ENCODE assay signal across 8 mouse cellular contexts in the genomic region with DNA sequence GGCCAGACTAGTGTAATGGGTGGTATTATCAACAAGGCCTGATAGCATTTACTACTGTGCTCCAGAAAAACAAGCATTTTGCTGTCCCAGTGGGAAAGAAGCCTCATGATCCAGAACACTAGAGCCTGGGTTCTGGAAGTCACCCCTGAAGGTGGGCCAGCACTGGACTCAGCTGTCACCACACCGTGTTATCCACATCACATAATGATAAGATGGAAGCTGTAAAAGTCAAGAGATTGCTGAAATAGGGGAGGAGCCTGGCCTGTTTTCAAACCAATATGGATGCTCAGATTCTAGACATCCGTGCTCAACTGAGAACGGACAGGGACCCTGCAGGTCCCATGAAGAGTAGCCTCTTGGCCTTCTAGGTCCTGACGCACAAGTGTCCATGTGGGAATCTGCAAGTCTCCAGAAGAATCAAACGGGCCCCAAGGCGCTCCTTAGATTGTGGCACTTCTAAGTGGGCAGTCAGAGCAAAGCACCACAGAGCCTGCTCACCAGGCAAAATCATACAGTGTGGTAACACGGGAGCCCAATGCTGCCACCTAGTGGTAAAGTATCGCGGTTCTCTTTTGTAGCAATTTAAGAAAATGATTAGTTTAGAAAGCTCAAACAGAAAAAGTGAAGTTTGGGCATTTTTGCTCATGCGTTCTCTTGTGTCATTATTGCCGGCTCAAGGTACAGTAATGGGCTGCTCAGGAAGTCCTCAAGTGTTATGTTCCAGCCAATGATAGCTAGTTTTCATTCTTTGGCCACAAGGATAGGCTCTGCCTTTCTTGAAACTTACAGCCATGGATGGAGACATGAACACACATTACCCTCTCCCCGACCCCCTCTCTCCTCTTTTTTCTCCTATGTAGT. TPM values are rescaled to one million over a fixed set of nuclear protein-coding genes. Genes with fewer than 3 reads are reported as not detected.
A peak's percentile ranks its signal among the peaks of the same experiment; 100 is the strongest.
DNase-seq lines count a peak whose midpoint lies in the region; ATAC-seq and TF ChIP-seq lines count a peak whose summit lies in the region.

No protein-coding gene starts in this region.

- H3K27ac ChIP-seq in heart, embryonic 11.5 days (ENCODE audit: low read depth, low read length): no peak overlapping the region
- H3K27ac ChIP-seq in left cerebral cortex, adult 2 months: no peak overlapping the region
- no peak overlapping the region for H3K27ac ChIP-seq in midbrain, embryonic 10.5 days (replicated peaks)

- H3K4me1 ChIP-seq in heart, embryonic 11.5 days (ENCODE audit: control insufficient read depth, insufficient read depth, low read length): no peaks in the 10 kb centered on the region
- no peaks in the 10 kb centered on the region for H3K4me1 ChIP-seq in midbrain, embryonic 10.5 days

- no peaks in the 10 kb centered on the region for H3K36me3 ChIP-seq in heart, embryonic 11.5 days (ENCODE audit: control insufficient read depth, insufficient read depth, low read length)
- no peaks in the 10 kb centered on the region for H3K36me3 ChIP-seq in midbrain, embryonic 10.5 days

- no peak overlapping the region for H3K4me2 ChIP-seq in heart, embryonic 11.5 days

- H3K27me3 ChIP-seq in heart, embryonic 11.5 days (ENCODE audit: control insufficient read depth, insufficient read depth, low read length): 0 out of 2 replicates have a peak, but pooled peaks cover 3% of the 10 kb centered on the region
- H3K27me3 ChIP-seq in midbrain, embryonic 10.5 days (ENCODE audit: low read depth, poor library complexity, severe bottlenecking): no peaks in the 10 kb centered on the region

- peak; percentile 88 for TF ChIP-seq CTCF in left cerebral cortex, adult 2 months (IDR thresholded peaks at IDR 0.05)

- H3K9ac ChIP-seq in heart, embryonic 11.5 days (ENCODE audit: low read depth, low read length): no peak overlapping the region

- H3K4me3 ChIP-seq in heart, embryonic 11.5 days (ENCODE audit: low read depth, low read length): no peak overlapping the region
- H3K4me3 ChIP-seq in left cerebral cortex, adult 2 months: no peak overlapping the region
- no peak overlapping the region for H3K4me3 ChIP-seq in midbrain, embryonic 10.5 days

- WGBS in heart, embryonic 11.5 days (ENCODE audit: insufficient replicate concordance): 26% methylated on average over 12 of the region's 12 CpGs
- 35% methylated on average over 12 of the region's 12 CpGs for WGBS in midbrain, embryonic 10.5 days

- intact Hi-C loops in left cerebral cortex, adult 2 months (cut with DNase I): loop anchor here (1.0 to 2.0 kb wide), 2 partner anchors 45 to 93 kb away; no protein-coding TSS in a partner anchor

- no peak for ATAC-seq in heart, embryonic 11.5 days (replicated peaks; ENCODE audit: insufficient number of reproducible peaks, low FRiP score, low TSS enrichment)

- no peaks in the 10 kb centered on the region for H3K9me3 ChIP-seq in heart, embryonic 11.5 days (replicated peaks; ENCODE audit: control insufficient read depth, low read length)
- no peaks in the 10 kb centered on the region for H3K9me3 ChIP-seq in midbrain, embryonic 10.5 days (replicated peaks)

- DNase-seq in heart, adult 11 months: peak; percentile 92
- DNase-seq in cerebellum, postnatal 36 days: peak; percentile 72 to 88
- peak; percentile 68 to 91 for DNase-seq in frontal cortex, postnatal 36 days (ENCODE audit: low spot score in 2 of 2)
- DNase-seq in hindlimb bud, embryonic 11.5 days (ENCODE audit: extremely low spot score, low read depth, low spot score): peak; percentile 79
- peak; percentile 67 to 72 for DNase-seq in left cerebral cortex, adult 2 months (ENCODE audit: extremely low spot score in 1 of 2, low spot score in 2 of 2)
- DNase-seq in midbrain, embryonic 10.5 days (ENCODE audit: low spot score): peak; percentile 75
- DNase-seq in spleen, adult 12 weeks (ENCODE audit: low spot score): peak; percentile 19

RNA-seq across cellular contexts. Expression of a gene that starts 32.9 kb away (rescaled TPM):
- not detected in 2 replicates for polyA plus RNA-seq in heart, embryonic 11.5 days (2014; fragmentation: Nextera tagmentation; extraction: Ambion mirVana)
- total RNA-seq in left cerebral cortex, adult 2 months (2021): 1 to 10 TPM; 1.2 to 2.4 TPM
- polyA plus RNA-seq in midbrain, embryonic 10.5 days (2016; fragmentation: Nextera tagmentation; extraction: Ambion mirVana): not detected in 2 replicates

RNA-seq across cellular contexts. Expression of a gene that starts 57.4 kb away (rescaled TPM):
- not detected in 2 replicates for polyA plus RNA-seq in heart, embryonic 11.5 days (2014; fragmentation: Nextera tagmentation; extraction: Ambion mirVana)
- total RNA-seq in left cerebral cortex, adult 2 months (2021): 100 to 1,000 TPM; 107 TPM
- polyA plus RNA-seq in midbrain, embryonic 10.5 days (2016; fragmentation: Nextera tagmentation; extraction: Ambion mirVana): 4.5 and 4.9 TPM in 2 replicates

RNA-seq across cellular contexts. Expression of a gene that starts 59.4 kb away (rescaled TPM):
- polyA plus RNA-seq in heart, embryonic 11.5 days (2014; fragmentation: Nextera tagmentation; extraction: Ambion mirVana): 43.7 and 50.1 TPM in 2 replicates
- 10 to 100 TPM; 46.8 to 50.0 TPM for total RNA-seq in left cerebral cortex, adult 2 months (2021)
- 36.9 TPM in 2 replicates for polyA plus RNA-seq in midbrain, embryonic 10.5 days (2016; fragmentation: Nextera tagmentation; extraction: Ambion mirVana)

Comparison
In these comparisons a context has a peak if more than half of its experiments do, and no peak if none do; other contexts are left out.
1. DNase-seq: peak in every context shown above with its lines; median percentile 92 in heart, adult 11 months; 80 in cerebellum, postnatal 36 days; 80 in frontal cortex, postnatal 36 days; 79 in hindlimb bud, embryonic 11.5 days; 75 in midbrain, embryonic 10.5 days; 70 in left cerebral cortex, adult 2 months; 19 in spleen, adult 12 weeks.